Mouse (Mus musculus): ENCODE measurements around the gene Dhx34.

Dhx34 gene

GRCm38 (mm10) chr7:16172141-16172581 lies 49.7 kb downstream of the Dhx34 start:
- no peak for DNase-seq (ENCODE audit: extremely low read depth, insufficient read length, low spot score)

GRCm38 (mm10) chr7:16162036-16162435 lies 59.8 kb downstream of the Dhx34 start:
- DNase-seq (ENCODE audit: extremely low read depth, insufficient read length, low spot score) = no peak

- DNase-seq (ENCODE audit: extremely low read depth, insufficient read length, low spot score) = no peak
These were observed 60.5 kb downstream of the Dhx34 start for GRCm38 (mm10) chr7:16161302-16161701.

DNA sequence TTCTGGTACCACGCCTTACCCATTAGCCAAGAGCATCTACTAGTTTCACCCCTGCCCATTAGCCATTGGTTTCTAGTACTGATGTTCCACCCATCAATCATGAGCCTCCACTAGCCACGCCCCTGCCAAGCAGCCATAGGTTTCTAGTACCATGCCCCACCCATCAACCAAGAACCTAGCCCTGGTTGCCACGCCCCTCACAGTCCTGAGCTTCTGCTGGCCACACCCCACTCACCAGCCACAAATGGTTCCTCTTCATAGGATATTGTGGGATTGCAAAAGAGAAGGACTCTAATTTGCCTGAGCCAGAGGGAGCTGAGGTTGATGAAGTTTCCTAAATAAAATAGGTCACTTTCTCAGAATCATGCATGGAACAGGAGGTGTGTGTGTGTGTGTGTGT lies 61.1 kb downstream of the Dhx34 start:
- DNase-seq (ENCODE audit: extremely low read depth, insufficient read length, low spot score) = no peak

DNA sequence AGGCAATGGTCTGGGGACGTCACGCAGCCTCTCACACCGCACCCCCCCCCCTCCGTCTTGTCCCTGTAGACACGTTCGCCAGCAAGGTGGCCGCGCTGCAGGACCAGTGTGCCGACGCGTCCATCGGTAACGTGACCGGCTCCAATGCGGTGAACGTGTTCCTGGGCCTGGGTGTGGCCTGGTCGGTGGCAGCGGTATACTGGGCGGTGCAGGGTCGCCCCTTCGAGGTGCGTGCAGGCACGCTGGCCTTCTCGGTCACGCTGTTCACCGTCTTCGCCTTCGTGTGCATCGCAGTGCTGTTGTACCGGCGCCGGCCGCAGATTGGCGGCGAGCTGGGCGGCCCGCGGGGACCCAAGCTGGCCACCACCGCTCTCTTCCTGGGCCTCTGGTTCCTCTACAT lies 63.1 kb downstream of the Dhx34 start:
- no peak for DNase-seq (ENCODE audit: extremely low read depth, insufficient read length, low spot score)

DNA sequence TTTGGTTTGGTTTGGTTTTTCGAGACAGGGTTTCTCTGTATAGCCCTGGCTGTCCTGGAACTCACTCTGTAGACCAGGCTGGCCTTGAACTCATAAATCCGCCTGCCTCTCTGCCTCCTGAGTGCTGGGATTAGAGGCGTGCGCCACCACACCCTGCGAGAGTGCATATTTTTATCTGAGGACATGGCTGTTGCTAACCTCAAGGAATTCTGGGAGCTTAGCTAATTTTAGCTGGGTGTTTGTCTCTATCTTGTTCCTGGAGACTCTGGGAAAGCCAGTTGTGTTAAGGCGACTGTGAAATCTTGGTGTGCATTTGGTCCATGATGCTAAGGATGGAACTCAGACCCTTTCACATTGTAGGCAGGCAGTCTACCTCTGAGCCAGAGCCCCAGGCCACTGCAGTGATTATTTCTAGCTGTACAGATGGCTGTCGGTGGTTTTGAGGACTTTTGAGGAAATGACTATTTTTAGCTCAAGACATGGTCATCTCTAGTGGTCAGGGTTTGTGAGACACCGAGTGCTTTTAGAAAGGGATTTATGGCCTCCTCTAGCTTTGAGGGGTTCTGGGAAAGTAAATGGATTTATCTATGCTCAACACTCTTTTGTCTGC lies 65.6 kb downstream of the Dhx34 start:
- no peak for DNase-seq (ENCODE audit: extremely low read depth, insufficient read length, low spot score)

DNA sequence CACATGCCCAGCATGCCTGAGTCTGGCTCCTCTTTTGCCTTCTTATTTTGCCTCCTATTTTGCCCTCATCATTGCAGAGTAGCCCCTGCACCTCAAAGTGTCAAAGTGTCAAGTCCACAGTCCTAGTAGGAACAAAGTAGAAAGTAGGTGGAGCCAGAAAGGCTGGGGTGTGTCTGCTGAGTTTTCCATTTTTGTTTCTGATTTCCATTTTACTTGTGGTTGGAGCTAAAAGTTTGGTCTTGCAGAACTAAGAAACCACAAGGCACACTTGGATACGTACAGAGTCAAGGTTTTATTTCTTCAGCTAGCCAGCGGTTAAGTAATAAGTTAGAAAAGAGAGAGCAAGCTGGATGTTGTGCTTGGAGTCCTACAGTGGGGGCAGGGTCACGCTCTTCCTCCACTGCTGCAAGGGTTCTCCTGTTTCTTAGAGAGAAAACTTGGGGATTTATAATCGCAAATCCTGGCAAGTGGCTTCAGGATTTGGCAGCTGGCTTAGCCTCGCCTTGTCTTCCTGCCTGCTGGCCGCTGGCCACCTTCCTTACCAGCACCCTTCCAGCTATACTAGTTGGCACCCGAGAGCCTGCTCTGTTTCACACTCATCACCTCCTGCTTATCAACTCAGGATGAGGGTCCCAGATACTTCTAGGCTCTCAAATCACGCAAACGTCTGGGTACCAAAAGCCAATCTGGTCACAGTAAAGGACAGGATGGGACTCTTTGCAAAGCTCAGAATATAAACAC lies 66.5 kb downstream of the Dhx34 start:
- DNase-seq (ENCODE audit: extremely low read depth, insufficient read length, low spot score) = peak; percentile 57

- DNase-seq (ENCODE audit: extremely low read depth, insufficient read length, low spot score) = no peak
These were observed 68.3 kb downstream of the Dhx34 start for GRCm38 (mm10) chr7:16153522-16153921.

DNA sequence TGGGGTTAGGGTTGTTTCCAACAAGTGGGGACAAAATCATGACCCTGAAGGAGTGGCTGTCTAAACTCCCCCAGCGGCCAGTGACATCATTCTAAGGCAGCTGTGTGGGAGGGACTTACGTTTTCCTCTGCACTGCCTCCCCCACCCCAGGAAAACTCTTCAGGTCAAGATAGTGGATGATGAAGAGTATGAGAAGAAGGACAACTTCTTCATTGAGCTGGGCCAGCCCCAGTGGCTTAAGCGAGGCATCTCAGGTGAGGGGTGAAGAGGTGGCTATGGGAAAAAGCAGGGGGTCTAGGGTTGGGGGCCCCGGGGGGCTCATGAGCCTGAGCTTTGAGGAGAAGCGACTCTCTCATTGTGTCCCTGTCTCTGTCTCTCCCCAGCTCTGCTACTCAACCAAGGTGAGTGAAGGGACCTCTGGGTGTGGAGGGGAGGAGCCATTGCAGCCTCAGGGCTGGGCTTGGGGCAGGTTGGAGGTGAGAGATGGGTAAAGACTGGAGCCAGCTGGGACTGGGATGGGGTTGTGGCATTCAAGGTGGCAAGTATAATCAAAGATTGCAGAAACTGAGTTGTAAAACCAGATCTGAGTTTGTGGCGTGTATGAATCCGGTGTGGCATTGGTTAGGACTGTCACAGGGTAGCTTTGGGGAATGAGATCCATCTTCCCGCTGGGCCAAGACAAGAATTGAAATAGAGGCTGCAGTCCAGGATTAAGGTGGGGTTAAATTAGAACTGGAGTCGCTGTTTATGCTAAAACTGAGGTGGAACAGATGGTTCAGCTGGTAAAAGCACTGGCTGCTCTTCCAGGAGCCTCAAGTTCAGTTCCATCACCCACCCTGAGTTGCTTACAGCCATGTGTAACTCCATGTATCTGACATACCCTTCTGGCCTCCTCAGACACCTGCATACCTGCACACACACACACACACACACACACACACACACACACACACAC lies 71.4 kb downstream of the Dhx34 start:
- no peak for DNase-seq (ENCODE audit: extremely low read depth, insufficient read length, low spot score)

GRCm38 (mm10) chr7:16149241-16149640 lies 72.6 kb downstream of the Dhx34 start:
- no peak for DNase-seq (ENCODE audit: extremely low read depth, insufficient read length, low spot score)

GRCm38 (mm10) chr7:16147643-16148042 lies 74.2 kb downstream of the Dhx34 start:
- no peak for DNase-seq (ENCODE audit: extremely low read depth, insufficient read length, low spot score)

All from 3134 (cell line).